Mouse (Mus musculus): Measurements from ENCODE around the gene Fbxl2. TPM values are rescaled to one million over a fixed set of nuclear protein-coding genes. Genes with fewer than 3 reads are reported as not detected.

Gene Fbxl2
- polyA plus RNA-seq, 1 experiment from 2014 or later = 1.7 TPM

DNA sequence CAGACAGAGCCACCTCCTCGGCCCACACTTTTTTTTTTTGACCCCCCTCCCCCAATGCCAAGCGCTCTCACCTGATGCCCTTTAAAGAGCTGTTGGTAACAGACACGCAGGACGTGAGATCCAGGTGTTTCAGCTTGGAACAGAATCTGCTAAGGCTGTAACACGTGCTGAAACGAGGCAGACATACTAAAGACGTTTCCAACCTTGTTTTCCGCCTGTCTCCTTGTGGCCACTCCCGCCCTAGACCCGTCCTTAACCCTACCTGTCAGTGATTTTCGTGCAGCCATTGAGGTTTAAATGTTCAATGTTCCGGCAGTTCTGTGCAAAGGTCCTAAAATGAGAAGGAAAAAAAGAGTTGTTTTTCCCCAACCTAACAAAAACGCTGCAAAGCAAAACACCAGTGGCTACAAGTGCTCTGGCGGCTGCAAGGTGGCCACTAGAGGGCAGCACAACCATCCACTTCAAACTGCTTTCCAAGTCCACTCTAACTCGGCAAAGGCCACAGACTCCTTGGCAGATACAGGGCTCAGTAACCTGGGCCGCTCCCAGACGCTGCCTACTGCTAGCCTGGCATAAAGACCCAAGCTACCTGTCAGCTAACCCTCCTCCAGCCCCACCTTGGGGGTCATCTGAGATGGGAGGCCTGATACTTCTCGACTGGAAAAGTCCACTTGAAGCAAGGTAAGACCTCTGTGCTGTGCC is 55.3 kb downstream of the Fbxl2 start:
- DNase-seq (ENCODE audit: low spot score) (peak; percentile 89), ATAC-seq (peak; percentile 89)
- TF ChIP-seq CTCF (IDR thresholded peaks at IDR 0.05) (peak; percentile 92), EP300 (IDR thresholded peaks at IDR 0.05) (no peak)
- WGBS = 26% methylated on average over 18 of the region's 18 CpGs
- Histone ChIP-seq H3K36me3 (ENCODE audit: insufficient read depth, low read length) (no peaks in the 10 kb centered on the region), H3K9ac (replicated peaks; ENCODE audit: low read depth) (no peak overlapping the region), H3K4me2 (replicated peaks; ENCODE audit: low read depth, low read length) (peak overlapping the region; percentile 46), H3K9me3 (ENCODE audit: low read length) (no peaks in the 10 kb centered on the region), H3K27me3 (replicated peaks; ENCODE audit: insufficient read depth, low read length) (no peaks in the 10 kb centered on the region), H3K4me3 (ENCODE audit: low read depth, low read length) (no peak overlapping the region), H3K4me1 (ENCODE audit: insufficient read depth, low read depth, low read length) (no peaks in the 10 kb centered on the region), H3K27ac (ENCODE audit: low read length) (no peak overlapping the region)

DNA sequence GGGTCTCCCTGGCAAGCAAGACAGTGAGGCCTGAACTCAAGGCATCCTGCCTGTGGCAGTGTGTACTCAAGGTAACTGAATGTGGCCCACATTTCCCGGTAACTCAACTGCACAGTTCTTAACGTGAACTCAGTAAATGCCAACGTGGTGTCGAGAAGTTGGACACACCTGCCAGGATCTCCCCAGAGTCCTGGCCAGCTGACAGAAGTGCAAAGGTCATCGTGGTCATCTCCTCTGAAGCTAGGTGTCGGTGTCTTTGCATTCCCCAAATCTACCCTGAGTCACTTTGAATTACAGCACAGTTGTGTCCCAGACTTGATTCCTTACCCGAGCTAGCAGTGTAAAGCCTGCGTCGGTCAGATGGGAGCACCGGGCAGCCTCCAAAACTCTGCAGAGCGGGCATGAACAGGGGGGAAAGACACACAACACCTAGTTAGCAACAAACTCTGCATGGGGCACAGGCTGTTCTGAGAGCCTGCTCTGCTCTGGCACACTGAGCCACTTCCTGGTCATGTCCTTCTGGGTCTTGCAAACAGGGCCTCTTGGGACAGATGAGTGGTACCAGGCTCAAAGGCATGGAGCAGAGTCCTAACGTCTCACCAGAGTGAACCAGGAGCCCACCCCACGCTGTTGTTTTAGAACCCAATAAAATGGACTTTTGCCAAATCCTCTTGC is 60.9 kb downstream of the Fbxl2 start:
- no peak overlapping the region for H3K27ac ChIP-seq (ENCODE audit: low read length)
- H3K36me3 ChIP-seq (ENCODE audit: insufficient read depth, low read length) = no peaks in the 10 kb centered on the region
- ATAC-seq (no peak), DNase-seq (ENCODE audit: low spot score) (no peak)
- TF ChIP-seq EP300 (IDR thresholded peaks at IDR 0.05) (no peak), CTCF (IDR thresholded peaks at IDR 0.05) (no peak)
- WGBS = 74% methylated on average over 13 of the region's 13 CpGs
- no peaks in the 10 kb centered on the region for H3K27me3 ChIP-seq (replicated peaks; ENCODE audit: insufficient read depth, low read length)
- H3K4me1 ChIP-seq (ENCODE audit: insufficient read depth, low read depth, low read length) = no peaks in the 10 kb centered on the region
- no peak overlapping the region for H3K4me3 ChIP-seq (ENCODE audit: low read depth, low read length)
- no peaks in the 10 kb centered on the region for H3K9me3 ChIP-seq (ENCODE audit: low read length)
- H3K9ac ChIP-seq (replicated peaks; ENCODE audit: low read depth) = no peak overlapping the region
- no peak overlapping the region for H3K4me2 ChIP-seq (replicated peaks; ENCODE audit: low read depth, low read length)

DNA sequence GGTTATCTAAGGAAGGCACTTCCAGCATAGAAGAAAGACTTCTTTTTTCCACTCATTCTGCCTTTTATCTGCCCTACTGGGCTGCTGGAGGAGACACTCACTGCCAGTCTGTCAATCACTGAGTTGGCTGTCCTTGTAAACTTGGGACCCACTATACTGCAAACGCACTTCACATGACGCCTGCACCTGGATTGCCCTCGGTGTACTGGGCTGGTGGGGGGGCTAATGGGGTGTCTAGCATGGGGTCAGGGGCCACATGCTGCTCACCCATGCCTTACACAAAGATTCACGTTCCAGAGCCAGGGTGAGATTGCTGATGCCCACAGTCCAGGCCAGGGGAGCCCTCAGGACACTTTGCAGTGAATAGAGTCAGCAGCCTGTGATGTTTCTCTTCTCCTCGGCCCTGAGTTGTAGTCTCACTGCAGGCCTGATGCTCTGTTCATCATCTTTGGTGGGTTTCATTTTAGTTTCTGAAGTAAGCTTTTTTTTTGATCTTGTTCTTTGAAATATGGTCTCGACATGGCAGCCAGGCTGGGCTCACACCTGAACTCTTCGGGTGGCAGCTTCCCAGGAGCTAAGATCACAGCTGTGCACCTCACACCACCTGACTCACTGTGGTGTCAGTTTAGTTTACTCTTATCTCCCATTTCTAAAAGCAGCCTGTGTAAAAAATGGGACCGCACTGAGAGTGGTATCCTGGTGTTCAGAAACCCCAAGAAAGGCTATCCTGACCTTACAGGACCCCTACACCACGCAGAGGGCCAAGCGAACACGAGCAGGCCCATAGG is 62.9 kb downstream of the Fbxl2 start:
- Histone ChIP-seq H3K4me1 (ENCODE audit: insufficient read depth, low read depth, low read length) (no peaks in the 10 kb centered on the region), H3K27ac (ENCODE audit: low read length) (no peak overlapping the region), H3K4me3 (ENCODE audit: low read depth, low read length) (no peak overlapping the region), H3K27me3 (replicated peaks; ENCODE audit: insufficient read depth, low read length) (no peaks in the 10 kb centered on the region), H3K4me2 (replicated peaks; ENCODE audit: low read depth, low read length) (no peak overlapping the region), H3K36me3 (ENCODE audit: insufficient read depth, low read length) (peaks cover 9% of the 10 kb centered on the region; the same call in 1 of the 2 replicates), H3K9ac (replicated peaks; ENCODE audit: low read depth) (no peak overlapping the region), H3K9me3 (ENCODE audit: low read length) (no peaks in the 10 kb centered on the region)
- DNase-seq (ENCODE audit: low spot score) = no peak
- no peak for TF ChIP-seq CTCF (IDR thresholded peaks at IDR 0.05)
- no peak for TF ChIP-seq EP300 (IDR thresholded peaks at IDR 0.05)
- 70% methylated on average over 11 of the region's 11 CpGs for WGBS
- no peak for ATAC-seq

DNA sequence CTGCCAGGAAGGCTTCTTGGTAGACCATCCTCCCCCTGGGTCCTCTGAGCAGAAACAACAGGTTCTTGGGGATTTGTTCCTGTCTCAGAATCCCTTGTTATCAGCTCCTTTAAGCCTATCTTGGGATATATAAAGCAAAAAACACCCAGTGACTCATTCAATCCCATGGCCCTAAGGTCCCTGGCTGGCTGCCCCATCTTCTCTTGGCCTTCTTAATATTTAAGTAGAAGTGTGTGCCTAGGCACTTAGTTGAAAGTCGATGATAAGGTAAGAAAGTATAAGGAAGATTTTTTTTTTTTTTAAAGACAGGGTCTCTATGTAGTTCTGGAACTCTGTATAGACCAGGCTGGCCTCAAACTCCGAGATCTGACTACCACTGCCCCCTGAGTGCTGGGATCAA is 63.5 kb downstream of the Fbxl2 start:
- Histone ChIP-seq H3K4me2 (replicated peaks; ENCODE audit: low read depth, low read length) (no peak overlapping the region), H3K27me3 (replicated peaks; ENCODE audit: insufficient read depth, low read length) (no peaks in the 10 kb centered on the region), H3K9ac (replicated peaks; ENCODE audit: low read depth) (no peak overlapping the region), H3K4me3 (ENCODE audit: low read depth, low read length) (no peak overlapping the region), H3K9me3 (ENCODE audit: low read length) (no peaks in the 10 kb centered on the region), H3K36me3 (ENCODE audit: insufficient read depth, low read length) (peaks cover 9% of the 10 kb centered on the region; the same call in 1 of the 2 replicates), H3K27ac (ENCODE audit: low read length) (no peak overlapping the region), H3K4me1 (ENCODE audit: insufficient read depth, low read depth, low read length) (no peaks in the 10 kb centered on the region)
- TF ChIP-seq EP300 (IDR thresholded peaks at IDR 0.05) = no peak
- TF ChIP-seq CTCF (IDR thresholded peaks at IDR 0.05) = no peak
- DNase-seq (ENCODE audit: low spot score) (no peak), ATAC-seq (no peak)
- WGBS = 50% methylated on average over 2 of the region's 2 CpGs

DNA sequence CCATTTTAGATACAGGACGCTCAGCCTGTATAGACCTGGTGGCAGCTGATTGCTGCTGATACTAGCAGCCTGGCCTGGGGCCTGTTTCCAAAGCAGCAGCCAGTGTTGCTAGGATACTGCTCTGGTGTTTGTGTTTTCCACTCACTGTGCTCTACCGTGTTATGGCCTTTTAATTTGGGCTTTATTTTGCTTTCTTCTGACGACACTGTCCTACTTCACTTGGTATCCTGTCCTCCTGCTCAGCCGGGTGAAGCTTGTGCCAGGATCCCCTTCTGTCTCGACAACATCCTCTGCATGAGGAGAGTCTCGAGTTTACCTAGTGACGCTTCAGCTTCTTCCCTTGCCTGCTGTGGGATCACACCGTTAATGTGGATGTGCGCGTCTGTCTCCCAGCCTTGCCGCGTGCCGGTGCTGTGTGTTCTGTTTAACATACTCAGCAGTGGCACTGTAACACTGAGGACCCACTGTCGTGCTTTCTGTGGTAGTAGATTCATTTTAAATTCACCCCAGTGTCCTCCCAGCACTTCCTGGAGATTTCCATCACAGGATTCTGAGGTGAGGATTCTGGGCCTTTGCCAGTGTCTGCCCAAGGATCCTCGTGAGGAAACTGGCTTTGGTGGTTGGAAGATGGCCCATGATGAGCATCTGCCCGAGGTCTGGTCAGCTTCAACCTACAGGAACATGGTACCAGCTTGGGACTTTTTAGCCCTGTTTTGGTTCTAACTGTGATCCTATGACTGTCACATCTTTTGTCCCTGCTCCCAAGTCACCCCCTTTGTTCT is 64.7 kb downstream of the Fbxl2 start:
- DNase-seq (ENCODE audit: low spot score) = peak; percentile 44
- H3K27ac ChIP-seq (ENCODE audit: low read length) = no peak overlapping the region

More for the DNA sequence above, 64.7 kb downstream of the Fbxl2 start:
- Histone ChIP-seq H3K9ac (replicated peaks; ENCODE audit: low read depth) (no peak overlapping the region), H3K9me3 (ENCODE audit: low read length) (no peaks in the 10 kb centered on the region), H3K36me3 (ENCODE audit: insufficient read depth, low read length) (peaks cover 12% of the 10 kb centered on the region; the same call in 1 of the 2 replicates), H3K4me3 (ENCODE audit: low read depth, low read length) (no peak overlapping the region), H3K27me3 (replicated peaks; ENCODE audit: insufficient read depth, low read length) (no peaks in the 10 kb centered on the region), H3K4me2 (replicated peaks; ENCODE audit: low read depth, low read length) (no peak overlapping the region), H3K4me1 (ENCODE audit: insufficient read depth, low read depth, low read length) (no peaks in the 10 kb centered on the region)
- 65% methylated on average over 16 of the region's 16 CpGs for WGBS
- peak; percentile 58 for ATAC-seq
- TF ChIP-seq CTCF (IDR thresholded peaks at IDR 0.05) (no peak), EP300 (IDR thresholded peaks at IDR 0.05) (no peak)
